Mouse (Mus musculus) testis, adult 2 months (tissue): ENCODE measurements around the gene Plppr2.

Source experiments
- CTCF ChIP-seq: fragments of 200-500 bp; IDR thresholded peaks from 2 replicates; pipeline ENCODE4 v1.5.1; 2012; ENCODE audit warnings: low read depth, mild to moderate bottlenecking, inconsistent platforms, low read length, moderate library complexity; ENCODE audit not compliant: control insufficient read depth, insufficient read depth, insufficient replicate concordance
- POLR2A ChIP-seq: fragments of 200-500 bp; IDR thresholded peaks from 2 replicates; pipeline ENCODE4 v1.6.1; 2012; ENCODE audit warnings: low read depth, mild to moderate bottlenecking, inconsistent platforms, low read length, moderate library complexity; ENCODE audit not compliant: control insufficient read depth

DNA sequence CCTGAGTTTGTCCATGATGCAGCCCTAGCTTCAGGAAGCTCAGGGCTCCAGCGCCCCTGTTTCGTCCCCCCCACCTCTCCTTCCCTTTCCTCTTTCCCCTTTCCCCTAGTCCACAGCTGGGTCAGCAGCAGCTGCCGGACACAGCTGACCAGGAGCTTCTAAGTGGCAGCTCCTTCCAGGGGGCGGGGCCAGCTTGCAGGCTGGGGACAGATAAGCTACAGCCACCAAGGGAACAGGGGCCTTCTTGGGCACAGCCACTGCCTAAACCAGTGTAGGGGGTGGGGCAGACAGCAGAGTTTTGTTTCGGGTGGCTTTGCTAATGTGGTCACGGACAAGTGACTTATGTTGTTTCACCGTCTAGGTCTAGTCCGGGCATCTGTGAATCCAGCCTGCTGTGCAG is 26.6 kb downstream of the Plppr2 start, which contains the start of gene Epor:
- TF ChIP-seq CTCF (no peak), POLR2A (no peak)
